Mouse (Mus musculus) urinary bladder, postnatal 14 days (tissue): ENCODE measurements at regions not wholly inside any gene's neighbourhood (a gene's known extent, or its start where the extent isn't known, plus 50 kb on each side); places are given as distances from the start of the nearest gene placed in this dataset.

Source experiments
- DNase-seq: peaks from one replicate; pipeline ENCODE4 v3.0.0; 2021; ENCODE audit warnings: low spot score

- DNase-seq, result no peak
These were observed 130.5 kb upstream of the Car10 start for GRCm38 (mm10) chr11:92967288-92967687.

- DNase-seq, result no peak
These were observed 98.2 kb upstream of the Car10 start for GRCm38 (mm10) chr11:92999603-93000002.

- peak; percentile 3 for DNase-seq
These were observed 91.8 kb upstream of the Car10 start for GRCm38 (mm10) chr11:93005991-93006390.

GRCm38 (mm10) chr11:93025981-93026380, 71.8 kb upstream of the Car10 start:
- no peak for DNase-seq

- no peak for DNase-seq
These were observed 62.3 kb upstream of the Car10 start for GRCm38 (mm10) chr11:93035509-93035908.

GRCm38 (mm10) chr11:93037846-93038245, 60.0 kb upstream of the Car10 start:
- no peak for DNase-seq

- no peak for DNase-seq
These were observed 58.5 kb upstream of the Car10 start for GRCm38 (mm10) chr11:93039325-93039724.

- DNase-seq, result no peak
These were observed 57.0 kb upstream of the Car10 start for GRCm38 (mm10) chr11:93040816-93041215.

- DNase-seq, result no peak
These were observed 52.8 kb upstream of the Car10 start for GRCm38 (mm10) chr11:93044998-93045397.
